Comparison of ENCODE assay signal across 8 mouse cellular contexts in genomic region chr19:6992011-6992858, GRCm38 (mm10). TPM values are rescaled to one million over a fixed set of nuclear protein-coding genes. Genes with fewer than 3 reads are reported as not detected.
A peak's percentile ranks its signal among the peaks of the same experiment; 100 is the strongest.
DNase-seq lines count a peak whose midpoint lies in the region; ATAC-seq lines count a peak whose summit lies in the region.

TSS of gene Dnajc4 (minus strand) at chr19:6992572.

- no peaks in the 10 kb centered on the region for H3K9me3 ChIP-seq in hindbrain, embryonic 15.5 days

- no peaks in the 10 kb centered on the region for H3K79me2 ChIP-seq in macrophage (ENCODE audit: inconsistent target)

- H3K27me3 ChIP-seq in hindbrain, embryonic 15.5 days: no peaks in the 10 kb centered on the region

- peak within 1 kb of the TSS; percentile 54 for H3K27ac ChIP-seq in hindbrain, embryonic 15.5 days (replicated peaks)
- peak within 1 kb of the TSS; percentile 36 for H3K27ac ChIP-seq in macrophage

- H3K4me1 ChIP-seq in hindbrain, embryonic 15.5 days (replicated peaks): peaks cover 57% of the 10 kb centered on the region

- H3K9ac ChIP-seq in hindbrain, embryonic 15.5 days: peak within 1 kb of the TSS; percentile 64

- peak within 1 kb of the TSS; percentile 98 for H3K4me2 ChIP-seq in hindbrain, embryonic 15.5 days

- DNase-seq in T-cell, adult 2 months (ENCODE audit: low spot score): peak; percentile 96
- peak; percentile 91 to 95 for DNase-seq in cerebellum, postnatal 36 days
- DNase-seq in frontal cortex, postnatal 36 days (ENCODE audit: low spot score in 2 of 2): peak; percentile 92 to 96
- DNase-seq in left cerebral cortex, adult 18-20 months (ENCODE audit: low spot score in 2 of 2): peak; percentile 94
- DNase-seq in right cerebral cortex, adult 18-20 months: peak; percentile 97
- peak; percentile 74 for DNase-seq in urinary bladder, postnatal 10 days (ENCODE audit: low spot score)

- 2% methylated on average over 37 of the region's 37 CpGs for WGBS in hindbrain, embryonic 15.5 days
- WGBS in macrophage (ENCODE audit: missing documents): under 1% methylated on average over 37 of the region's 37 CpGs

- H3K4me3 ChIP-seq in hindbrain, embryonic 15.5 days: peak within 1 kb of the TSS; percentile 55
- H3K4me3 ChIP-seq in macrophage (ENCODE audit: inconsistent target): peak within 1 kb of the TSS; percentile 71

- ATAC-seq in hindbrain, embryonic 15.5 days (ENCODE audit: low FRiP score, low read depth): peak; percentile 94

- no peaks in the 10 kb centered on the region for H3K36me3 ChIP-seq in hindbrain, embryonic 15.5 days
- H3K36me3 ChIP-seq in macrophage (ENCODE audit: inconsistent target): no peaks in the 10 kb centered on the region

RNA-seq across cellular contexts. Expression of gene Dnajc4, which starts in this region (rescaled TPM):
- polyA plus RNA-seq in hindbrain, embryonic 15.5 days (2015; fragmentation: Nextera tagmentation; extraction: Ambion mirVana): 23.7 and 24.2 TPM in 2 replicates
- 10 to 100 TPM; 27.8 to 31.8 TPM for total RNA-seq in left cerebral cortex, adult 18-20 months (2021)
- 10 to 100 TPM in 19 of 26 experiments, 1 to 10 TPM in 7; 4.3 to 21.3 (median 12.2) TPM for total RNA-seq in macrophage (2018; cell fraction: chromatin; rRNA removed)
- total RNA-seq in macrophage (2018; cell fraction: cytosol; rRNA removed): 10 to 100 TPM; 15.3 to 25.2 (median 21.4) TPM
- 10 to 100 TPM in 17 of 26 experiments, 1 to 10 TPM in 9; 3.9 to 22.8 (median 13.6) TPM for total RNA-seq in macrophage (2018; cell fraction: nucleus; rRNA removed)
- 18.1 to 21.0 TPM (median 19.3 TPM) in 3 replicates for polyA plus RNA-seq in macrophage (2018)

Comparison
In these comparisons a context has a peak if more than half of its experiments do, and no peak if none do; other contexts are left out.
1. Peak in every context shown above with its lines: DNase-seq, ATAC-seq, H3K4me3 ChIP-seq and H3K27ac ChIP-seq.